Mouse (Mus musculus) lung, postnatal 0 days (tissue): ENCODE results near the gene Ak9.

ENCODE experiments used
- CTCF ChIP-seq: IDR thresholded peaks from 2 replicates; pipeline ENCODE4 v1.5.1; 2016; ENCODE audit warnings: antibody characterized with exemption, mild to moderate bottlenecking
- EP300 ChIP-seq: IDR thresholded peaks from 2 replicates; pipeline ENCODE4 v1.6.1; 2016; ENCODE audit warnings: antibody characterized with exemption, mild to moderate bottlenecking, control low read depth

DNA sequence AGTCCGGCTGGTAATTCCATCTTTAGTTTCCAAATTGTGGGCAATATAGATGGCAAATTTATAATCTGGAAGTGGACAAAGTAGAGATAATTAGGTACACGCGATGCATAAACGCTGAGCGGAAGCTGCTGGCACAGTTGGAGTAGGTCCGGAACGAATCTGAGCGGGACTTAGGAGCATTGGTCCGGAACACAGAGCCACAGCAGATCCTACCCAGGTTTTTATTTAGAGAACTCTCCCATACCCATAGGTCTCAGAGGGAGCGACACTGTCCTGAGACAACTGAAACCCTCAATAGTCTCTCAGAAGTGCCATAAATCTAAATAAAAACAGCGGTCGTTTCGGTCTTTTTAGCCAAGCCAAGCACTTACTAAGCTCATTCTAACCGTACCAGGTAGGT, 145.9 kb downstream of the Ak9 start:
- no peak for TF ChIP-seq CTCF
- no peak for TF ChIP-seq EP300
